Mouse (Mus musculus) MN1 (cell line): ENCODE data around the gene Card19.

ENCODE experiments used
- DNase-seq: peaks from one replicate; pipeline ENCODE4 v3.0.0-alpha.2; 2016; ENCODE audit warnings: low spot score

Gene Card19

DNA sequence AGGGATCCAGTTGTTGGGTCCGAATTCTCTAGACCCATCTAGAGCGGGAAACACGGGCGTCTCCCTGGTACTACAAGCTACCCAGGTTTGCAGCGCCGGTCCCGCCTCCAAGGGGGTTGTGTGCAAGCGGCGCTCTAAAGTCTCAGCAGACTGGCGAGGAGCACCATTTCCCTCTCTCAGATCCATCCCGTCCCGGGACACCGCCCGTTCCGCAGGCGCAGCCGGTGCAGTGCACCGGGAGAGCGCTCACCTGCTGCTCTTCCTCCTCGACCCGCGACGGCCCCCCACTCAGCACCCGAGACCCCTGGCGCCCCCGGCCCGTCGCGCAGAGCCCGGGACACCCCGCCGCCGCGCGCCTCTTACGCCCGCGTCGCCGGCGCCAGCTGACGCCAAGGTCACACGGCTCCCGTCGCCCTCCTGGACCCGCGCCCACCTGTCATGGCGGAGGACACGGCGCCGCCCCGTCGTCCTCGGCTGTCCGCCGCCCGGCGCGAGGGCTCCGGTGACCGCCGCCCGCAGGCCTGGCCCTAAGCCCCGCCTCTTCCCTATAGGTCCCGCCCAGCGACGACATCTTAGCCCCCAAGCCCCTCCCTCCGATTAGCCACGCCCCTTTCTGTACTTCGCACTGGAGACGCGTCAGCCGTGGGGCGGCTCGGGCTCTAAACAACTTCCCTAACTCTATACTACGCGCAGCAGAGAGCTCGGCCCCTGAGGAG lies at the start of gene Card19:
Gene Card19, minus strand, starts transcription at position 534 of the 716 bp plus-strand sequence.
- peak; percentile 92 for DNase-seq

DNA sequence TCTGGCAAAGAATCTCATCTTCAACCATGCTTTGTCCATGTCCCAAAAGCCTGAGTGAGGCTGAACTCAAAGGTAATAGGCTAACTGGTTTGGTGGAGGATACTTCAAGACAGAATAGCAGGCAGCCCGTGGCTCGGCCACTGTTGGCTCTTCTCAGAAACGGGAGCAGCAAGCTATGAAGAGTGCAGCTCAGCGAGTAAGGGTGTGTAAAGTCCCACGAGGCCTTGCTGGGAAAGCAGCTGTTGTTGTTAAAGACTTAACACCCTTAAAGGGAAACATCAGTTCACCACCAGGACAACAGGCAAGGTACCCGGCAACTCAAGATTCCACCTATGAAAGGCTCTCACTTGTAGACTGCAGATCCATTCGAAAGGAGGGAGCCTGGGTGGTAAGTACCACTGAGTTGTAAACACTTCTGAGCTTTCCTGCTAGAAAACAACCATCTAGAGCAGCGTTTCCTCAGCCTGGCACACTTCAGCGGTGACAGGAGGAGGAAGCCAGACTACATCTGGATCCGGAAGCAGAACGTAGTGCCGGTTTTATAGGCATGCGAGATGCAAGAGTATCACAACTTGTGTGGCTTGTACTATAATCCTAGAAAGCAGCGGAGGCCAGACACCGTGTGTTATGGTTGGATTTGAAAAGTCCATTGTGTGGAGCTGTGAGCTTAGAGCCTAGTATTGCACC lies 44.3 kb upstream of the Card19 start:
- no peak for DNase-seq

GRCm38 (mm10) chr13:49257819-49258313 lies 42.0 kb upstream of the Card19 start:
- DNase-seq = no peak

DNA sequence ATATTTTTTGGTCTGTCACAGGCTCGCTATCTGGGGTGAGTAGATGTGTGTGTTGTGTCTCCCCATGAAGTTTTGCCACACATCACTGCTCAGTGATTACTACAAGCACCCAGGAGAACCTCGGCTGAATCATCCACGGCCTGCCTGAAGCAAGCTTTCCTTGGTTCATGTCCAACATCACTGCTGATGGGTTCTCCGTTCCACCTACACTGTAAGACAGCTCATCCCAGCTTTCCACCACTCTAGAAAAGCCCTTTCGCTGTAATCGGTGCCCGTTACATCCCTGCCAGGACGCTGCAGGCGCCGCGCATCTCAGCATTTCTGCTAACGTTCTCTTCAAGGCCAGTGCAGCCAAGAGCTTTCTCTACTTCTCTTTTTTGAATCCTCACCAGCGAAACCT lies 36.9 kb upstream of the Card19 start:
- DNase-seq = no peak

DNA sequence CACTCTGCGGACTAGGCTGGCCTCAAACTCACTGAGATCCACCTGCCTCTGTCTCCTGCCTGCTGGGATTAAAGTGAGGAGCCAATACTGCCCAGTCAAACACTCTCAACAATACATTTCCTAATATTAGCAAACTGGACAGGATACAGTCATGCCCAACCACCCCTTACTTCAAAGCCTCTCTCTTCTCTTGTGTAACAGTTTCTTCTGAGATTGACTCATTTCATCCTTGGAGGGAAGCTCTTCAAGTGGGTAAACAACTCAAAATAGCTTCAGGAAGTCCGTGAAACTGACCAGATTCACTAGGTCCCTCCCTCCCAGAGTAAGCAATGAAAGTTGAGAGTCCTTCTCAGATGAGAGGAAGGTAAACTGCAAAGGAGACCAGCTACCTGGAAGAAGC lies 36.3 kb upstream of the Card19 start:
- DNase-seq = no peak

GRCm38 (mm10) chr13:49250716-49251517 lies 35.1 kb upstream of the Card19 start:
- DNase-seq = no peak

GRCm38 (mm10) chr13:49249634-49250033 lies 33.8 kb upstream of the Card19 start:
- no peak for DNase-seq

GRCm38 (mm10) chr13:49248923-49249322 lies 33.1 kb upstream of the Card19 start:
- no peak for DNase-seq

DNA sequence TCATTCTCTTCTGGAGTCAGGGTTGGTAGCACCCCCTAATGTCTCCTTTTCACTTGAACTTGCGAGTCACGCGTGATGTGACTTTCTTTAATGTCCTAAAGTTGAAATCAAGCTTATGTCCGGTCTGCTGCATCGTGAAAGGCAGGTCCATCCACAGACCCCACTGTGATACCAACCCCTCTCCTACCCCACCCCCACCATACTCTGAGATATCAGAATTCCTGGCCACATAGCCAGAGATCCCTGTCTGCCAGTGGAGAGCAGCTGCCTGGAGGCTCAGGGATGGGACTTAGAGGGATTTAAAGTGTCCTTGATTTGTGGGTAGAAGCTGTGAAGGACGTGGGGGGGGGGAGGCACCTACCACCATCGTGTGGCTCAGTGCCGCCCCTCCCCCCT lies 32.6 kb upstream of the Card19 start, which contains the start of gene Susd3:
Gene Susd3, minus strand, starts transcription at position 240 of the 396 bp plus-strand sequence.
- no peak for DNase-seq

DNA sequence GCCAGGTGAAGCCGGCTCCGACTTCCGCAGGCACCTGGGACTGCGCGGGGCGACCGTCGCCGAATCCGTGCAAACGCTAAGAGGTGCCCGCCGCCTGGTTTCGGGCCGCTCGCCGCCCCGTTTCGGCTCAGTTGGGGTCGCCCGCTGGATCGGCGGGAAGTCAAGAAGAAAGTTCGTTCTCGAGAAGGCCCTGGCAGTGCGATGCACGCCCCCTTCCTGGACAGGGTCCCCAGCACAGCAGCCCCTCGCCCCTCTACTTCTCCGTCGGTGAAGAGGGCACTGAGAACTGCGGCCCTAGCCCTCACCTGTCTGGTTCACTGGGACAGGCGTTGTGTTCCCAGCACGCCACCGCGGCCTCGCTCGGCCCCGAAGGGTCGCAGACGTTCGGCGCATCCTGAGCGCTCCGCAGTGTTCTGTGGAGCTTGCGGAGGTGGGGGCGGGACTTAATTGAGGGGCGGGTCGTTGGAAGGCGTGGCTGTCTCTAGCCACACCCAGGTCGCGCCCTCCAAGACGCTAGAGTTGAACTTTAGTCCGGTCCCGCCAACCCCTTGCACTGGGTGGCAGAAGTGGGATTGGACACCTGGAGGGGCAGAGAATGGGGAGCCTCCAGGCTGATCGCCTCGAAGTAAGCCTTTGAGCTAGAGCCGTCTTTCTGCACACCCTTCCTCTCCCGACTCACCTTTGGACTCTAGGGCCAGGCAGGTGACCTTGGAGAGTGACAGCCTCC lies 32.1 kb upstream of the Card19 start:
- no peak for DNase-seq

GRCm38 (mm10) chr13:49247232-49247739 lies 31.4 kb upstream of the Card19 start:
- DNase-seq = no peak

- DNase-seq = no peak
Observed at GRCm38 (mm10) chr13:49246626-49247025, 30.8 kb upstream of the Card19 start.

DNA sequence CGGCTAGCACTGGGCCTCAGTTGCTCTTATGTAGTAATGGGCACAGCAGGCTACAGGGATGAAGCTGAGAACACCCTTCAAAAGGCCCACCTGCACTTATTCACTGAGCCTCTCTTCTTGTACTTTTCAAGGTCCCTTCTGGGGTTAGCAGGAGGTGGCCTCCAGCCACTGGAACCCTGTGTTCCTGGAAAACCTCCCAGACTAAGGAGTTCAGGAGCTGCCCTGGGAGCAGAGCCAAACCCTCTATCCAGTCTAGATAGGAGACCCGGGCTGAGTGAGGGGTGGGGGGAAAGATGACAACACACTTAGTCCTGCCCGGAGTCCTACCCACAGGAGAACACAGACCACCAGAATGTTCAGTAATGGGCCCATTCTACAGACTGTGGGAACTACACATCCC lies 30.2 kb upstream of the Card19 start:
- DNase-seq = no peak

- DNase-seq = no peak
Observed at GRCm38 (mm10) chr13:49245251-49245650, 29.4 kb upstream of the Card19 start.

DNA sequence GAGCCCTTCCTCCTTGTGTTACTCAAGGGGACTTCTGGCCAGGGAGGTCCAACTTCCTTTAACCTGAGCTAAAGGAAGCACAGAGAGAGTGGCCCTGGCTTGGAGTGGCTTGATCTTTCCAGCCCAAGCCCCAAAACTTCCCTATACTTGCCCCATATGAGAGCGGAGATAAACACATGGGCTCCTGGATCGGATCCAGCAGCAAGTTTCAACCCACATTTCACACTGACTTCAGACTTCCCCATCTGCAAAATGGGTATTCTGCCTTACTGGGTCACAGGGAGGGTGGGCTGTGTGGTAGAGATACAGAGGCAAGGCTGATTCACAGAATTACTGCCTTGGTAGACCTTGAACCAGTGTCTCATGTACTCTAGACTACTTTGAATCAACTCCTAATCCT lies 27.7 kb upstream of the Card19 start:
- DNase-seq = no peak

- no peak for DNase-seq
Observed at GRCm38 (mm10) chr13:49242321-49243065, 26.7 kb upstream of the Card19 start.

GRCm38 (mm10) chr13:49238737-49239136 lies 22.9 kb upstream of the Card19 start:
- DNase-seq = no peak

- DNase-seq = no peak
Observed at GRCm38 (mm10) chr13:49237617-49238016, 21.8 kb upstream of the Card19 start.

DNA sequence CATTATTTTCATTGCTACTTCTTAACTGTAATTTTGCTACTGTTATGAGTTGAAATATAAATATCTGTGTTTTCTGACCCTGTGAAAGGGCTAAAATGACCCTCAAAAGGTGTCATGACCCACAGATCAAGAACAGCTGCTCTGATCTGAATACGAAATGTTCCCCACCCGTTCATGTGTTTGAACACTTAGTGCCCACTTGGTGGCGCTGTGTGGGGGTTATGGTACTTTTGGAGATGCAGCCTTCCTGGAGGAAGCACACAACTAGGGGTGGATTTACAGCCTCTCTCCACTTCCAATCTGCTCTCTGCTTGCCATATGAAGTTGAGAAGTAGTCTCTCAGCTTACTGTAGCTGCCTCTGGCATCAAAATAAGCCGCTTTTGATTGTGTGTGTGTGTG lies 18.9 kb upstream of the Card19 start:
- DNase-seq = no peak

- no peak for DNase-seq
Observed at GRCm38 (mm10) chr13:49233792-49234572, 18.1 kb upstream of the Card19 start.
